Mouse (Mus musculus) testis, adult 2 months (tissue): Measurements from ENCODE around the gene Wars2. TPM values are rescaled to one million over a fixed set of nuclear protein-coding genes. Genes with fewer than 3 reads are reported as not detected.

ENCODE experiments used
- H3K27ac ChIP-seq: fragments of 200-500 bp; 2 replicates; pipeline ENCODE4 v1.5.1; 2012; ENCODE audit warnings: low read depth, low read length; ENCODE audit not compliant: control insufficient read depth, insufficient read depth
- H3K27me3 ChIP-seq: fragments of 200-500 bp; 2 replicates; pipeline ENCODE4 v1.6.1; 2012; ENCODE audit warnings: mild to moderate bottlenecking, low read length, moderate library complexity; ENCODE audit not compliant: control insufficient read depth, insufficient read depth
- H3K36me3 ChIP-seq: fragments of 200-500 bp; 2 replicates; pipeline ENCODE4 v1.6.1; 2012; ENCODE audit warnings: mild to moderate bottlenecking, low read length; ENCODE audit not compliant: control insufficient read depth, insufficient read depth
- H3K4me1 ChIP-seq: fragments of 200-500 bp; 2 replicates; pipeline ENCODE4 v1.6.1; 2012; ENCODE audit warnings: low read length; ENCODE audit not compliant: control insufficient read depth, insufficient read depth
- H3K4me3 ChIP-seq: fragments of 200-500 bp; 2 replicates; pipeline ENCODE4 v1.5.1; 2012; ENCODE audit warnings: low read depth, mild to moderate bottlenecking, low read length, moderate library complexity, mixed read lengths; ENCODE audit not compliant: control insufficient read depth
- CTCF ChIP-seq: fragments of 200-500 bp; IDR thresholded peaks from 2 replicates; pipeline ENCODE4 v1.5.1; 2012; ENCODE audit warnings: low read depth, mild to moderate bottlenecking, inconsistent platforms, low read length, moderate library complexity; ENCODE audit not compliant: control insufficient read depth, insufficient read depth, insufficient replicate concordance
- POLR2A ChIP-seq: fragments of 200-500 bp; IDR thresholded peaks from 2 replicates; pipeline ENCODE4 v1.6.1; 2012; ENCODE audit warnings: low read depth, mild to moderate bottlenecking, inconsistent platforms, low read length, moderate library complexity; ENCODE audit not compliant: control insufficient read depth
- polyA plus RNA-seq: library from polyadenylated mRNA; depleted of rRNA; stranded (reverse); fragments of >200 nt; gene quantifications from 2 replicates; pipeline ENCODE4 v1.2.3, GENCODE M21; 2012

Wars2 gene
- polyA plus RNA-seq, 1 experiment, result 1.8 TPM

DNA sequence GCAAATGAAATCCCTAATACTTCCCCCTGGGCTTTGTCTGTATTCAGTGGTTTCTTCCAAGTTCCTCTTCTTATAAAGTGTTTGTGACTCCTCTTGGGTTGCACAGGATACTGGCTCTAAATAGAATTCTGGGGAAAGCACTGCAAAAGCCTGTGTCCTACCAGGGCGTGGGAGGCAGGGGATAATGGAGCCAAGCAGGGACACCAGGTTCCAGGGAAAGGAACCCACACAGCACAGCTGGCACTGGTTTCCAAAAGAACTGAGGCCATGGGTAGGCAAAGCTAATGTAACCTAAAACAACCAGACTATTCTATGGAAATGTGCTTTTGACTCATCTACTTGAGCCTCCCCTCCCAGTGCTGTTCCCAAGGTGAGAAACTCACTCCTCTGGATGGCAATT lies 10.3 kb upstream of the Wars2 start:
- Histone ChIP-seq H3K4me3 (no peak overlapping the region), H3K27ac (no peak overlapping the region), H3K27me3 (no peaks in the 10 kb centered on the region), H3K4me1 (no peaks in the 10 kb centered on the region; the same call in 1 of the 2 replicates), H3K36me3 (no peaks in the 10 kb centered on the region)
- TF ChIP-seq POLR2A, result no peak
- TF ChIP-seq CTCF, result no peak

DNA sequence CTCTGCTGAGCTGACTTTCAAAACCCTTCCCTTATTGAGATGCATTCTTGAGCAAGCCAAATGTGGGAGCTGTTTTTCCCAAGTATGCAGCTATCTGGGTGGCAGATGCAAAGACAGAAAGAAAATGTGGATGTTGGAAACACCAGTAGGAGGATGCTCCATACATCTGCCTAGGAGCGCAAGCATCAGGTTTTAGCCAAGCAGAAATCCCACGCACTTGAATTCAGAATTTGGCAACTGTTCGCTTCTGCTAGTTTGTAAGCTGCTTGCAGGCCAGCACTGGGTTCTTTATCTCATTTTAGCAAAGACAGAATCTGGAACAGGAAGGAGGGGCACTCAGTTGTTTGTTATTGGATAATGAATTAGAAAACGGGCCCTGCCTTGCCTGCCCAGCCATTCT lies 8.9 kb upstream of the Wars2 start:
- no peak overlapping the region for H3K4me3 ChIP-seq
- no peak overlapping the region for H3K27ac ChIP-seq
- no peaks in the 10 kb centered on the region for H3K36me3 ChIP-seq
- H3K4me1 ChIP-seq, result no peaks in the 10 kb centered on the region; the same call in 1 of the 2 replicates
- no peaks in the 10 kb centered on the region for H3K27me3 ChIP-seq
- no peak for TF ChIP-seq POLR2A
- TF ChIP-seq CTCF, result no peak

DNA sequence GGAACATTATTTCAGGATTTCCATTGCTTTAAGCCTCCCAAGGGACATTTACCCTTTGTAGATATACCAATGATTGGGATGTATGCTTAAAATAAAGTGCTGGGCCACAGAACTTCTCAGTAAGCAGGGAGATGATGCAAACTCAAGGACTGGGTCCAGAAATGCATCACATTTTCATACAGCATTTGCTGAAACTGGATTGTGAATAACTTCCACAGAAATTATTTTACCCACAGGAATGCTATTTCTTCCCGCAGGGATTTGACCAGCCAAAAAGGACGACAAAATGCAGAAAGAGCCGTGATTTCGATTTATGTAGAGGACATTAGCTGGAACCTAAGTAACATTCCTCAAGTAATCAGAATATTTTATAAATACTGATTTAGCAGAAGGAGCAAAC lies 7.0 kb upstream of the Wars2 start:
- Histone ChIP-seq H3K4me3 (no peak overlapping the region), H3K27ac (no peak overlapping the region), H3K27me3 (no peaks in the 10 kb centered on the region), H3K36me3 (no peaks in the 10 kb centered on the region), H3K4me1 (no peaks in the 10 kb centered on the region; the same call in 1 of the 2 replicates)
- TF ChIP-seq CTCF (no peak), POLR2A (no peak)

DNA sequence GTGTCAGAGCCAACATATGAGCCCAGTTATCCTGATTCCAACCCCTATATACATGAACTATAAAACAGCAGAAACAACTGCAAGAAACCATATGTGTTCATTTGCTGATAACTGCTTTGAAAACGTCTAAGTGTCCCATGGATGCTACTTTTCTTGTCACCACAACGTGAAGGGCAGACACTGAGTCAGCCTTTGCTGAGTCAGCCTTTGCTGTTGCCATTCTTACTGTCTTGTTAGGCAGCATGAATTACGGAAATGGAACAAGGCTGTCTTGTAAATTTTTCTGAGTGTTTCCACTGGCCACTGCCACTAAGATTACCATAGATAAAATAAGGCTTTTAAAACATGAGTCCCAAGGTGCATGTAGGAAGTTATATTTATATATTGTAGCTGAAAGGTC lies 7.0 kb downstream of the Wars2 start:
- H3K36me3 ChIP-seq, result no peaks in the 10 kb centered on the region
- no peaks in the 10 kb centered on the region for H3K4me1 ChIP-seq
- no peaks in the 10 kb centered on the region for H3K27me3 ChIP-seq
- H3K4me3 ChIP-seq, result no peak overlapping the region
- no peak for TF ChIP-seq CTCF
- TF ChIP-seq POLR2A, result no peak
- H3K27ac ChIP-seq, result no peak overlapping the region

DNA sequence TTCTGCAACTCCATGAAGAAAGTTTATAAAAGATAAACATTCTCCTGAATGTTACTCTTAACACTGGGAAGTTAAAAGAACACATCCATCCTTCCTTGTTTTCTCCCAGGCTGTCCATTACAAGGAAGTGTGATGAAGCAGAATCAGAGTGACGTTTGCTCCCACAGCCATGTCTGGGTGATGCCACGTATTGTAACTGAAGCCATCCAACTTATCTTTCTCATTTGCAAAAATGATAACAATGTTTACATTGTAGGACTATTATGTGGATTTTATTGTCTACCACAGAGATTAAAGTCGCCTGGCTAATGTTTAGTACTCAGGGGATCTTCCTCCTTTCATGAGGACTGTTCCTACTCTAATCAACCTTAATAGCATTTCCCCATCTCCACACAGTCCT lies 8.2 kb downstream of the Wars2 start:
- no peak for TF ChIP-seq CTCF
- TF ChIP-seq POLR2A, result no peak
- no peaks in the 10 kb centered on the region for H3K4me1 ChIP-seq
- H3K36me3 ChIP-seq, result no peaks in the 10 kb centered on the region
- H3K4me3 ChIP-seq, result no peak overlapping the region
- no peak overlapping the region for H3K27ac ChIP-seq
- no peaks in the 10 kb centered on the region for H3K27me3 ChIP-seq

DNA sequence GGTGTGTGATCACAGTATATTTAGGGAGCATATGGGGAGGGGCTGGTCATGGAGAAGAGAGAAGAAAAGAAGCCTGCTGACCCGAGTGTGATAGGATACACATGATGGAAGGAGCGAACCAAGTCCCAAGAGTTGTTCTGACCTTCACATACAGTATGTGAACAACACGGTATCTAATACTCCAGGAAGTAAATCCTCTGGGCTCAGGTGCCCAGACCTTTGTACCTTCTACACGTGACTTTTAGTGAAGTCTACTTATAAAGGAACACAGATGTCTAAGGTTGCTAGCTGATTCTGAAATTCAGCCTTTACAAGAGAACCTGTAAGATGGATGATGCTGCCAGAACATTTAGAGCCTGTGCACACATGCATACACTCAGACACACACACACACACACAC lies 15.4 kb downstream of the Wars2 start:
- TF ChIP-seq CTCF (no peak), POLR2A (no peak)
- H3K27ac ChIP-seq, result no peak overlapping the region
- no peaks in the 10 kb centered on the region for H3K36me3 ChIP-seq
- no peak overlapping the region for H3K4me3 ChIP-seq
- no peaks in the 10 kb centered on the region for H3K27me3 ChIP-seq
- H3K4me1 ChIP-seq, result no peaks in the 10 kb centered on the region

DNA sequence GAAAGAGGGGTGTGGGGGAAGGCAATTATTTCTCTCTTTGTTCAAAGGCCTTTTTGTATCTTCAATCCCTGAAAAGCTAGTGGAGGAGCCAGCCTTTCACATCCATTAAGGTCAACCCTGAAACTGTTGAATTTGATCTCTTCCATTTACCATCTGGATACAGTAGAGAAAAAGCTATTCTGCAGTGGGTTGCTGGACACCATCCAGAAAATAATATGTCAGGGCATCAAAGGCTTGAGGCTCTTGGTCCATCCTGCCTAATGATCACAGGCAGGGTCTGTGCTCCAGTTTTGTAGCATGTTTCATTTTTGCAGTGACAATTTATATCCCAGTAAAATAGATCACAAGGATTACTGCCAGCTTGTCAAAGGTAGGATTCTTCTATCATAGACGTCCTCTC lies 16.1 kb downstream of the Wars2 start:
- TF ChIP-seq POLR2A, result no peak
- TF ChIP-seq CTCF, result no peak
- Histone ChIP-seq H3K36me3 (no peaks in the 10 kb centered on the region), H3K4me1 (no peaks in the 10 kb centered on the region), H3K27me3 (no peaks in the 10 kb centered on the region), H3K27ac (no peak overlapping the region), H3K4me3 (no peak overlapping the region)

DNA sequence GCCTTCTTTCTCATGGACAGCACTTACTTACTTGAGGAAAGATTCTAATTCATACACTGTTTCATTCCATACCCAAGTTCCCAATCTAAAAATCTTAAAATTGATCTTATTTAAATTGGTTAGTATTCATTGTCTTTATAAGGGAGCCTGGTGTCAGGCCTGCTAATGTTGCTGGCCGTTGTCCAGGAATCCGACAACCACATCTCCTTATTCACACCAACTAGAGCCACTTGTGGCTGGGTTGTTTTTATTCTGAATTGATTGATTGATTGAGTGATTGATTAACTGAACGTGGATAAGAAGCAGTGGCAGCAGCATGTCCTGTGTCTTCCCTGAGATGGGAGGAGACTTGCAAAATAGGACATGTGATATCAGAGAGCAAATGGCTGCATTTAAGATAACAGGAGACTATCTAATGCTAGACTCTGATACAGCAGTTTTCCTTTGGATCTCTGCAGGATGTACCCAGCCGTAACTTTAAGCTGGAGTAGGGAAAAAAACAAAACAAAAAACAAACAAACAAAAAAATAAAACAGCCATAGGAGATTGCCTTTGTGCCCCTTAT lies 16.7 kb downstream of the Wars2 start:
- Histone ChIP-seq H3K4me3 (no peak overlapping the region), H3K27ac (no peak overlapping the region), H3K27me3 (no peaks in the 10 kb centered on the region), H3K4me1 (no peaks in the 10 kb centered on the region), H3K36me3 (no peaks in the 10 kb centered on the region)
- no peak for TF ChIP-seq POLR2A
- TF ChIP-seq CTCF, result no peak
